Mouse (Mus musculus): ENCODE data around the gene Slc43a3.

DNA sequence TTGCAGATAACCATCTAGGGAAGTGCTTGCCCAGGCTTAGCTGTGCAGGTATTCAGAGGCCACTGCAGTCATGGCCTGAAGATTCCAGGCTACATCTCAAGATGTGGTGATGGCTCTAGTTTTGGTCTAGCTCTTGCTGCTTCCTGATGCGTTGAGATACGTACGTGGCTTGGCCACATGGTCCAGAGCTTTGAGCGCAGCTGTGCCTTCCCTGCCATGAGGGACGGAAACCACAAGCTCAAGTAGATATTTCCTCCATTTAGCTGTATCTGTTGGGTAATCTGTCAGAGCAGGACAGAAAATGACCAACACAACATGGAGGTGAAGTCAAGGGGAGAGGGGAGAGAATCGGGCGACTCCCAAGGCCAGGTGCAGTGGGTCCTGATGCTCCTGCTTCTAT lies 6.2 kb upstream of the Slc43a3 start:
- TF ChIP-seq POLR2A (IDR thresholded peaks at IDR 0.05; ENCODE audit: low read depth, low read length) (no peak), CTCF (IDR thresholded peaks at IDR 0.05; ENCODE audit: extremely low read depth, insufficient read depth, insufficient read length, insufficient replicate concordance) (no peak)

Measured in spleen, adult 2 months (tissue).